Mouse (Mus musculus): ENCODE measurements around the gene Rapgef1. TPM values are rescaled to one million over a fixed set of nuclear protein-coding genes. Genes with fewer than 3 reads are reported as not detected.
"Not testable (repeated sequence)": the region's sequence is repeated elsewhere in the genome, so short reads cannot be mapped to it uniquely, and the experiment has no call there.

Rapgef1 gene
- total RNA-seq, 2 experiments from 2014 or later, result 85.1 to 94.1 TPM

DNA sequence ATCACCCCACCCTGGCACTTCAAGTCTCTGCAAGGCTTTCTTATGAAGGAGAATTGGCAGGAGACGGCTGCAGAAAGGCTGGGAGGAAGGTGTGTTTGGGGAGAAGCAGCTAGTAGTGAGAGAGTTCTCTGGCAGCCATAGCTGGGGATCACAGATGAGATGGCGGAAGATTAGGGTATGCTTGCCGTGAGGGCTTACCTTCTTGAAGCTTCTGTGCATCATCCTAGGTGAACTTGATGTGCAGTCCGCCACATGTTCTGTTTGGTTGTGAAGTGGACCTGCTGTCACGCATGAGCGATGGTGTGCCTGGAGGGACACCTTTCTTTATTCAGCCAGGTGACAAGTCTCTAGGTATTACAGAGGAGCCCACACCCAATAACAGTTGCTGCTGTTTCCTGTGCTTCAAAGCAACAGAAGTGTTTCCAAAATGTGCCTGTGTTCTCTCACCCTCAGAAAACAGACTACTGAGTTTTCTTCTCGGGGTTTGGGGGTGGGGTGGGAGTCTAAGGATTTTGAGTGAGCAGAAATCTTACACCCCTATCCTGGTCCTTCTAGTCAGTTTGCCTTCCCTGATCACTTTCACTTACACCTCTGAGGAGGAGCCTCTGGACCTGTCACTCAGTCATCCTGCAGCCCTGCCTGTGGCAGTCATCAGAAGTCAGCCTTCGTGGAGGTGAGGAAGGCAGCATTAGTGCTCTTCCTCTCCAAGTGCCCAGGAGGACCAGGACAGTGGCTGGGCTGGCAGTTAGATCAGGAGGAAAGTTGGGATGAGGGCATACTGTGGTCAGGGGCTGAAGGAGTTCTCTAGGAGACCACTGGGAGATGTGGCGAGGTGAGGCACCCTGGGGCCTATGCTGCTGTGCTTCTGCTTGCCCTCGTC is 2.8 kb downstream of the Rapgef1 start:
- intact Hi-C loops (cut with DNase I), result no loop called here
- DNase-seq (ENCODE audit: low spot score), result no peak

DNA sequence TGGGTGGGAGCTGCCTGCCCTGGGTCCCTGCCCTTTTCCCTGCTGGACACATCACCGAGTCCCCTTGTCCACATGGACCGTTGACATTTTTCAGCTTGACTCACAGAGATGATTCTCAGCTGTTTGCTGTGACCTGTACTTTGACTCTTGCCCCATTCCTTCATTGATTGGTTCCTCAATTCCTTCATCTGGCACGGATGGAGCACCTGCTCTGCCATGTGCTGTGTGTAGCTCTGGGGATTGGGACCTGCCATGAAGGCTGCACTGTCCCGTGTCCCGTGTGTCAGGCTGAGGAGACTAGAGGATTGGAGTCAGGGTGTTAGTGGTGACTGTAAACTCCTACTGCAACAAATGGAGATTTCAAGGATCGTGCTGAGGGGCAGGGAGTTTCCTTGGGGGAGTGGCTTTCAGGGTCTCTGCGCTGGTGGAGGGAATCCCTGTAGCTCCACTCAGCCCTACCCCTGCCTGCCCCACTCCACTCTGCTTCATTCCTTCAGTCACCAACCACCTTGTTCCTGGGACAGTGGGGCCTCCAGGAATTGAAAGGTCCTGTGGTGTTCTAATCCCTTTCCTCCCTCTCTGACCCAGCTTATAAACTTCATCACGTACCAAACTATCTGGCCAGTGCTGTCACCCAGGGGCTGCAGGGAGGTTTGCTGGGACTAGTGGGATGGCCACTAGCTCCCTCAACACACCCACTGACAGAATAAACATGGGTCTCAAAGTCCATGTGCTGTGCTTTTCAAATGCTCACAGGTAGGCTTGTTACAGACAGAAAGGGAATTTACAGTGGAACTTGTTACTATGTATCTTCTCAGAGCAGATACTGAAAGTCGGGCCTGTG is 3.9 kb downstream of the Rapgef1 start:
- DNase-seq (ENCODE audit: low spot score), result no peak
- intact Hi-C loops (cut with DNase I), result no loop called here

DNA sequence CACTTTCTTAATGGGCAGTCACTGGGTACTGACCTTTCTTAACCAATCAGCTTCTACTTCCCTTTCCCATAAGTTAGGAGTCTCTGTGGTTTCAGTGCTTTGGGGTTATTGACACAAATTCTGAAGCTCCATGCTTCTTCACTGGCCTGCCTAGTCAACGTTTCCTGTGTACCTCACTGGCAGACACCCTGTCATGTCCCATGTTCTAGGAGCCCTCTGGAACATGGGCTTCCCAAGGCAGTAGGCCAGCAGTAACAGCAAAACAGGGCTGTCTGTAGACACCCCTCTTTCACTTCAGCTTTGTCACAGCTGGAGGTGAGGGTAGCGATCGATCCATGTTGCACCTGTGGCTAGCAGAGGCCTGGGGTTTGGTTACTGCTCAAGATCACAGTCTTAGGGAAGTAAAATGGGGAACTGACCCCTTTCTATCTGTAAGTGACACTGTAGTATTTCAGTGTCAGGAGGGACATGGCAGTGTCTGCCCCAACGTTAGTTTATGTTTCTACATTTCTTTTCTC is 4.6 kb downstream of the Rapgef1 start:
- no peak for DNase-seq (ENCODE audit: low spot score)
- intact Hi-C loops (cut with DNase I), result no loop called here

DNA sequence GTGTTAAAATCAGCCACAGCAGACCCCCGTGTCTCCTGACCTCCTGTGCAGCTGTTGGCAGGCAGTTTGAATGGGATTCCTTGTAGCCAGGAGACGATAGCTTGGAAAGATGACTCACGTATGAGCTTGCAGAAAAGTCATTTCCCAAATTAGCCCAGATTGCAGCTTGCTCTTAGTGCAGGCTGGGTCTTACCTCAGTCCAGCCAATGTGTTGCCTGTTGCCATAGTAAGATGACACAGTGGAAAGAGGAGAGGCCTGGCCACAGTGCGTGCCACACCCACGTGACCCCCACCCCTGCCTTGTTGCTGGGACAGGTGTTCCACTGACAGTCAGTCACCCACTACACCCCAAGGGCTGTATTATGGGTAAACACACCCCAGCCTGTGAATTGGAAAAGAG is 5.2 kb downstream of the Rapgef1 start:
- peak; percentile 68 for DNase-seq (ENCODE audit: low spot score)
- intact Hi-C loops (cut with DNase I), result no loop called here

DNA sequence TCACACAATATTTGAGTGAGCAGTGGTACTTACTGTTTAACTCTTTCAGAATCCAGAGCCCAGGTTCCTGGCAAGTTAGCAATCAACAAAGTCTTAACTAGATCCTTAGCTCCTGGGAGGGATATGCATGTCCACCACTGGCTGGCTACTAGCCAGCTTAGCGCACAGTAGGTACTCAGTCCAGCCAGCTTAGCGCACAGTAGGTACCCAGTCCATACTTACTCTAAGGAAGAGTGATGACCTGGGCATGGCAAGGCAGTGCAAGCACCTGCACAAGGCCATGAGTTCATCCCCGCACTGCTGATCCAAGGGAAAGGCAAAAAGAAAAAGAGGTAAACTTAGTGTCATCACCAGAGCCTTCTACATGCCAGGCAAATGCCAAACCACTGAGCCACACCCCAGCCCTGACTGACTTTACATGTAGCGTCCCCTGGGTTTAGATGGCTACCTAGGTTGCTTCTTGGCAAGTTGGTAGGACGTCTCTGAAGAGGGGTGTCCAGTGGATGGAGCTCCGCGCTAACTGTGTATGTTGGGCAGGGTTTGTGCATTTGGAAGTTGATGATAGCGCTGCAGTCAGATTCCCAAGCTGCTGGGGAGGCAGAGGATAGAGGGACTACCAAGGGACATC is 6.2 kb downstream of the Rapgef1 start:
- intact Hi-C loops (cut with DNase I), result no loop called here
- no peak for DNase-seq (ENCODE audit: low spot score)

DNA sequence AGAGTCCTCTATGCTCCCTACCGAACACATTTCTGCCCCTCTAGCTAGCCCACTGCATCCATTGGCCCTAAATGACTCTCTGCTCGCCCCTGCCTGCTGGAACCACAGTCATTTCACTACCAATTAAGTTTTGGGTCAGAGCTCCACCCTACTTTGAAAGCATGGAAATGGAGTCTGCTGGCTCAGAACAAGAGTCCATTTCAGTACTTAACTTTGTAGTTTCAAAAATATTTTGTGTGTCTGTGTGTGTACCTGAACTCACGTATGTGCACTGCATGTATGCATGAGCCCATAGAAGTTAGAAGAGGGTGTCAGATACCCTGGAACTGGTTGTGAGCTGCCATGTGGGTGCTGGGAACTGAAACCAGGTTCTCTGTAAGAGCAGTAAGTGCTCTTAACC is 7.8 kb downstream of the Rapgef1 start:
- DNase-seq (ENCODE audit: low spot score), result no peak
- intact Hi-C loops (cut with DNase I), result no loop called here

DNA sequence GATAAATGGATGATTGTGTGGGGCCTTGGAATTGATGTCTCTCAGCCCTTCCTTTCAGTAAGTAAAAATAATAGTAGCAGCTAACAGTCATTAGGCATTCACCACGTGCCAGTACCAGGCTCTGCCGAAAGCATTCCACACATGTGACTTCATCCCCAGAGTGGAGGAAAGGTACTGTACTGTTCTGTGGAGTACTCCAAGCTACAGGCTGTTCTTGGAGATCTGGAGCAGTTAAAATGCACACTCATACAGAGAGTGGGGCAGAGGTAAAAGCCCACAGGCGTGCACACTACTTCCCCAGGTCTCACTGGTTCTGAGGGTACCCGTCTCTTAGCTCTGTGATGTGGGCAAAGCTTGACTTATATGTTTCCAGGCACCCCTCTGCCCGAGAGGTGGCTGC is 8.7 kb downstream of the Rapgef1 start:
- intact Hi-C loops (cut with DNase I), result no loop called here

DNA sequence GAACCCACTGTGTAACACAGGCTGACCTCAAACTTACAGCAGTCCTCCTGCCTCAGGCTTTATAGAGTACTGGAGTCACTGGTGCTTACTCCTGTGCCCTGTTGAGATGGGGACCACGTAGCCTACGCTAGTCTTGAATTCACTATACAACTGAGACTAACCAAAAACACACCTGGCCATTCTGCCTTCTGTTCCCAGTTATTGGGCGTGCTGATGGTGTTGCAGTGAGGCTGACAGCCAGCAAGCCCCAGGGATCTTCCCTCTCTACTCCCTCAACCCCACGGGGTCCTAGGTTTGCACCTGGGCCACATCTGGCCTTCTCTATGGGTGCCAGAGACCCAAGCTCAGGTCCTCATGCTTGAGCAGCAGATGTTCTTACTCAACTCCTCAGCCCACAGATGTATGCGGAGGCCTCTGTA is 9.3 kb downstream of the Rapgef1 start:
- intact Hi-C loops (cut with DNase I), result no loop called here
- DNase-seq (ENCODE audit: low spot score), result no peak

More for the DNA sequence above, 8.7 kb downstream of the Rapgef1 start:
- DNase-seq (ENCODE audit: low spot score), result no peak

DNA sequence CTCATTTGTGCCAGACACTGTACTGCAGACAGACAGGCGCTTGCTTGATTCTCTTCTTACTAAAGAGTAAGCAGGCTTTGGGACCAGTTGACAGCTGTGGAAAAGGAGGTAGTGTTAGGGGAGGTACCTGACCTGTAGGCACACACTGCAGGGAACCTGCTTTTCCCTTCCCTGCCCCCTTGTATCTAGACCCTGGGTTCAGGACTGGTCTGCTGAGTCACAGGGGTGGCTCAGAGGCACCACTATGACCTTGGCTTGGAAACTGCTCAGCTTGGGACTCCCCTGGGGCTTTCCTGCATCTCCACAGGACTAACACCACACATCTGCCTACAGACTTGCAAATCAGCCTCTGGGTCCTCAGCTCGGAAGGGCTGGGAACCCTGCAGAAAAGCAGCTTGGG is 9.8 kb downstream of the Rapgef1 start:
- no peak for DNase-seq (ENCODE audit: low spot score)

DNA sequence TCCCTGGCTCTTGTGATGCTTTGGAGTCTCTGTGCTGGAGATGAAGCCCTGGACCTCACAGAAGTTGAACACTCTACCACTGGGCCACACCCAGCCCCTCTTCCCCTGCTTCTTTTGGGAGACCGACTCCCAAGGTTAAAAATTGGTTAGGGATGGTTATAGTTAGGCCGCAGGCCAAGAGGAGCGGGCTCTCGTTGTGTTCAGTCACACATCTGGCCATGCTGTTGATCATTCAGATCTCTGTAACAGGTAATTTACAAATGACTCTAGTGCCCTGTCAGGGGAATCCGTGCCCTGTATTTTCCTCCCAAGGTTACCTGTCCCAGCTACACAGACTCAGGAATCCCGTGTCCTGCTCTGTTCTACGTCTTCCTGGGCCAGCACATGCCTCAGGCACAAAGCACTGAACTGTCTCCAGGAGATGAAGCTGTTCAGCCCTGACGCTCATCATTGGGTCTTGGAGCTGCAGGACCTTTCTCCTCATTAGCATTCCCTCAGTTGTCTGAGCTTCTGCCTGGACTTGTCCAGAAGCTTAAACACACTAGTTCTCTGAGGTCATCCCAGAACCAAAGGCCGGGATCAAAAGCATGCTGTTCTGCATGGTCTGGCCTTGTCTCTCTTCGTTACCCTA is 10.7 kb downstream of the Rapgef1 start:
- intact Hi-C loops (cut with DNase I), result no loop called here
- DNase-seq (ENCODE audit: low spot score), result no peak

More for the DNA sequence above, 9.8 kb downstream of the Rapgef1 start:
- intact Hi-C loops (cut with DNase I), result no loop called here

DNA sequence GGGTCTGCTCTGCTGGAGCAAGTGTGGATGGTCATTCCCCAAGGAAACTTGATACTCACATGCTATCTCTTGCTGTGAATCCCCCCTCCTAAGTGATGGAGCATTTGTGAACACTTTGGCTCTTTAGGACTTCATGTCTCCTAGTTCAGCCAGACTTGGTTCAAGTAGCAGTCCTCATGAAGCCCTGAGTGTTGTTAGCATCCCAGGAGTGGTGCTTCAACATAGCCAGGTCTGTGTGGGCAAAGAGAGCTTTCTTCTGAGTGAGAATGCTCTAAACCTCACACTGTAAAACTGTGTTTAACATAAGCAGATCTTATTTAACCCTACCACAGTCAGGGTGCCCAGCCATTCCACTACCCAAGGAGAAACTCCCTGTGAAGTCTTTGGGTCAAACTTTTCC is 11.5 kb downstream of the Rapgef1 start:
- intact Hi-C loops (cut with DNase I), result no loop called here
- DNase-seq (ENCODE audit: low spot score), result no peak

DNA sequence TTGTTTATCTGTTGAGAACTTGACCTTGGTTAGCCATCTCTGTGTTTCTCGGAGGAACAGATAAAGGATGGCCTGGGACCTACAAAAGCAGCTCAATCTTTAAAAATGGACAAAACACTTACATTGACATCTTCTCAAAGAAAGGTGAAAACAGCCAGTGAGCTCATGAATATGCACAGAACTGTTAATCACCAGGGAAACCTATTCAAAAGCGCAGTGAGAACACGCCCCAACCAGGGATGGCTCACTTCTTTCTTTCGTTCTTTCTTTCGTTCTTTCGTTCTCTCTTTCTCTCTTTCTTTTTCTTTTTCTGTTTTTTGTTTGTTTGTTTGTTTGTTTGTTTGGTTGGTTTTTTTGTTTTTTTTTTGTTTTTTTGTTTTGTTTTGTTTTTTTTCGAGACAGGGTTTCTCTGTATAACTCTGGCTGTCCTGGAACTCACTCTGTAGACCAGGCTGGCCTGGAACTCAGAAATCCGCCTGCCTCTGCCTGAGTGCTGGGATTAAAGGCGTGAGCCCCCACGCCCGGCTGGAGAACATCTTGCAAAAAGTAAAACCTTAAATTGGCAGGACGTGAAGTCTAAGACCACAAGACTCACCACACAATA is 12.1 kb downstream of the Rapgef1 start:
- not testable (repeated sequence) for DNase-seq (ENCODE audit: low spot score)
- intact Hi-C loops (cut with DNase I), result loop anchor here (2.0 kb wide), 1 partner anchor 17 kb away; no protein-coding TSS in a partner anchor

DNA sequence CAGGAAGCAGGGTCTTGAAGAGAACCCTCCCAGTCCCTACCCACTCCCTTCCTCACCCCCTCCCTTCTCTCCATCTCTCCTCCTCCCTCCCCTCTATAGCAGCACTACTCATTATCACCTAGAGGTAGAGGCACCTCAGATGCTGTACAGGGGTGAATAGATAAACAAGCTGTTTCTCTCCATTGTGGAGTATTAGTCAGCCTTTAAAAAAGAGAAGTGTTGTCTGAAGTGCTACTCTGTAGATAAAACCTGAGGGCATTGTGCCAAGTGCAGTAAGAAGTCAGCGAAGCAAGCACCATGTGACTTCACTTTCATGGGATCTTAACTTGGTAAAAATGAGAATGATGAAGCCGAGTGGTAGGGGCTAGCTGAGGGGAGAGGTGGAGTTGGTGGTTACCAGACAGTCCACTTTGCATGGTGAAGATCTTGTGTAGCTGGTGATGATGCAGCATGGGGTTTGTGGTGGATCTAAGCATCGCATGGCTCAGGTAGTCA is 12.7 kb downstream of the Rapgef1 start:
- no peak for DNase-seq (ENCODE audit: low spot score)
- intact Hi-C loops (cut with DNase I), result loop anchor here (2.0 kb wide), 1 partner anchor 17 kb away; no protein-coding TSS in a partner anchor

DNA sequence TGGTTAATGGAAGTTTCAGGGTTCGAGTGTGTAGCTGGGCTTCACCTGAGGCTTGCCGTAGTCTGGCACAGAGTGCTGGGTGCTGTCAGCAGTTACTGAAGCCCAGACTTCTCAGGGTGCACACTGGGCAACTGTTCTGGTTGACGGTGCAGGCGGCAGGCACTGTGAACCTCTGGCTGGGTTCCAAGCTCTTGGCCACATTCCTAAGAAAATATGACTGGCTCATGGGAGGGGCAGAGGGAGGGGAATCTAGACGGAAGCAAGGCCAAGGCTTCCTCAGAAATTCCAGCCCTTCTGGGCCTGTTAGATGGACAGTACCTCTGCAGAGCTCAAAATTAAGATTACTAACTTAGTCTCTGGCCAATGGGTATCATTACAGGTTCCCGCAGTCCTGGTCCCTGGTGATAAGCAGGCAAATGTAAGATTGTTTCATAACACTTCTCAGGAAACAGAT is 13.6 kb downstream of the Rapgef1 start:
- DNase-seq (ENCODE audit: low spot score), result peak; percentile 76
- intact Hi-C loops (cut with DNase I), result loop anchor here (2.0 kb wide), 1 partner anchor 16 kb away; no protein-coding TSS in a partner anchor

DNA sequence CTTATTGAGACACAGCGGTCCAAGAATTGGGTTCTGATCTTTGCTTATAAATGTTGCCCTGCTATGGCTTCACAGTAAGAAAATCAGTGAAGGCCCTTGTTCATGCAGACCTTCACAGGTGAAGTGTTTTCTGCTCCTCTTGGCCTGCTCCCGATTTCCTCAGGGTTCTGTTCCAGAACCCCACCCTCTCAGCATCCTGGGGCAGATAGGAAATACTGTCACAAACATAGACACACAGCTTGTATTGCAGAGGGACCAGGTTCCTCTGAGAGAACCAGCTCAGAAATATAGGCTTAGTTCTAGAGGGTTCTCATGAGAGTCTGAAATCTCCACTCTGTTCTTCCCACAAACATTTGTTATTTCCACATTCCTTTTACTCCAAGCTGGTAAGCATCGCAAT is 14.3 kb downstream of the Rapgef1 start:
- intact Hi-C loops (cut with DNase I), result loop anchor here (2.0 kb wide), 1 partner anchor 15 kb away; no protein-coding TSS in a partner anchor
- no peak for DNase-seq (ENCODE audit: low spot score)

DNA sequence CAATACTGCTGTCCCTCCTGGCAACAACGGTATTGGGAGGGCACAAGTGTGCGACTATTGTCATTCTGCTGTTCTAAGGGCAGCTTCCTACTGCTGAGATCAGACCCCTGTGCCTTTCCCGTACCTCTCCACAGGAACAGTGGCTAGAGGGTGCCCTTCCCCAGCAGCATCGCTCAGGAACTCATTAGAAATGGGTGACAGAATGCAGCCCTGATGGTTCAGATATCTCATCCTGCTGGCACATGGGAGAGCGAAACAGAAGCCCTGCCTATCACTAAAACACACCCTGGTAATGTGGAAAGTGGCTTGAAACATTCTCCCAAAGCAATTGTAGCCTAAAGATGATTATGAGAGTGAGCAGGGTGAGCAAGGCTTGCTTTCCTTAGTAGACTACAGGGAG is 15.0 kb downstream of the Rapgef1 start:
- intact Hi-C loops (cut with DNase I), result no loop called here
- DNase-seq (ENCODE audit: low spot score), result no peak

DNA sequence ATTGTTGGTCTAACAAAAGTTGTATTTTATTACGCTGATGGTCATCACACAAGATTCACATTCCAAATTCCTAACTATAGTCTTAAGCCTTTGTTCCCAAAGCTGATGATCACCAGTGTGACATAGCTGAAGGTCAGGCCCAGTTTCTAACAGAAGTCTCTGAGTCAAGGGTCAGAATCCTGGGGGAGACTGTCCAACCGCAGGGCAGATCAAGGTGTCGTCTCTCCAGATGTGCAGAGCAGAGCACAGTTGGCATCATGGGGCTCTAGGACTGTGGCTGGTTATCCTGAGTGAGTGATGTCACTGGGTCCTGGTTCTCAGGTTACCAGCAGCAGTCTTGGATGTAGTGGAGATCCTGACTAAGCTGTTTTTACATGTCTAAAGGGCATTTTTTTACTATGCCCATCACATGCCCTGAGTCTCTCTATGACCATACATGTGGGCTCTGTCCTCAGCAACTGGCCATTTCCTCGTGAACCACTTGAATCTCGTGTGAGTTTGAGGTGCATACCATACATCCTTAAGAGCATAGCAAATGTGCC is 16.5 kb downstream of the Rapgef1 start:
- no peak for DNase-seq (ENCODE audit: low spot score)
- intact Hi-C loops (cut with DNase I), result no loop called here

DNA sequence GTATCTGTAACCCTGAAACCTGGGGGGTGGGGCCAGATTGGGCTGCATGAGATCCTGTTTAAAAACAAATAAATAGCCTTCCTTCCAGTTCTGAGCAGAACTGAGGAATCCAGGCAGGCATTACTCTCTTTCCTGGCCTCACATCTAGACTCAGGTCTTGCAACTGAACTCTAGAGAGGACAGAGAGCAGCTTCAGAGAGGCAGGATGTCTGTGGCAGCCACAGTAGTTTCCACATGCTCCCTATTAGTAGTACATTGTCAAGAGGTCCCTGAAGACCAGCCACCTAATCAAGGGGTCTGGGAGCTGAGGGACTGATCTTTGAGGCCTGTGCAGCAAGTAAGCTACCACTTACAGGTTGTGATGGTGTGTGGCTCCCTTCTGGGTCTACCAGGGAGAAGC is 18.0 kb downstream of the Rapgef1 start:
- intact Hi-C loops (cut with DNase I), result no loop called here
- no peak for DNase-seq (ENCODE audit: low spot score)

DNA sequence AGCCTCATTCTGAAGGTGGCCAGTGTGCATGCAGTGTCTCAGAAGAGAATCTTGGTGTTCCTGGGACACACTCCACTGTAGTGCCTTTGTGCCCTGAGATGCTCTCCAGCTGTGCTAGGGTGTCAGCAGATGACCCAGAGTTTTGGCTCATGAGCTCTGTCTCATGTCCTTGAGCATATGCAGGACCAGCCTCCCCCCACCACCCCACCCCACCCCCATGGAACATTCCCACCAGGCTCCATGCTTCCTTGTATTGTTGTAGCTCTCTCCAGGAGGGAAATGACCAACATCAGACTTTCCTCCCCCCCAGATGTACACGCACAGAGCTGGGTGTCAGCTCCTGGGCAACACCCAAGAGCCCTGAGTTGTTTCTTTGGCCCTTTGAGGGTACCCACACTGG is 19.9 kb downstream of the Rapgef1 start:
- intact Hi-C loops (cut with DNase I), result no loop called here
- peak; percentile 23 for DNase-seq (ENCODE audit: low spot score)
